Mouse (Mus musculus): Measurements from ENCODE around the gene Olfr1252. TPM values are rescaled to one million over a fixed set of nuclear protein-coding genes. Genes with fewer than 3 reads are reported as not detected.

Gene Olfr1252
- not detected in 2 replicates for polyA plus RNA-seq (2015; fragmentation: Nextera tagmentation; extraction: Ambion mirVana)

GRCm38 (mm10) chr2:89724912-89725311 is at the start of gene Olfr1252:
Olfr1252 (minus strand) TSS chr2:89725012.
- TF ChIP-seq CTCF (IDR thresholded peaks at IDR 0.05; ENCODE audit: low read depth): no peak

GRCm38 (mm10) chr2:89756990-89757389 is 32.2 kb upstream of the Olfr1252 start, which contains the start of gene Olfr1253:
Olfr1253 (minus strand) TSS chr2:89757090.
- DNase-seq (ENCODE audit: low spot score) (no peak), ATAC-seq (replicated peaks; ENCODE audit: low FRiP score, low read depth) (no peak)
- H3K27ac ChIP-seq: no peak within 1 kb of the TSS
- H3K9me3 ChIP-seq (replicated peaks; ENCODE audit: low read length): no peaks in the 10 kb centered on the region
- 94% methylated on average over 1 of the region's 1 CpGs for WGBS
- no peaks in the 10 kb centered on the region for H3K36me3 ChIP-seq (ENCODE audit: insufficient read depth, low read length)
- no peak within 1 kb of the TSS for H3K9ac ChIP-seq (ENCODE audit: low read depth, low read length)
- no peak within 1 kb of the TSS for H3K4me2 ChIP-seq (ENCODE audit: low read length)
- no peak within 1 kb of the TSS for H3K4me3 ChIP-seq (replicated peaks; ENCODE audit: low read depth, low read length)
- H3K4me1 ChIP-seq (replicated peaks; ENCODE audit: insufficient read depth, low read length): no peaks in the 10 kb centered on the region
- H3K27me3 ChIP-seq (ENCODE audit: insufficient read depth, low read length): no peaks in the 10 kb centered on the region
- TF ChIP-seq CTCF (IDR thresholded peaks at IDR 0.05; ENCODE audit: low read depth): no peak

More at GRCm38 (mm10) chr2:89724912-89725311, at the start of gene Olfr1252:
- Histone ChIP-seq H3K9ac (ENCODE audit: low read depth, low read length) (no peak within 1 kb of the TSS), H3K9me3 (replicated peaks; ENCODE audit: low read length) (no peaks in the 10 kb centered on the region), H3K27ac (no peak within 1 kb of the TSS), H3K27me3 (ENCODE audit: insufficient read depth, low read length) (no peaks in the 10 kb centered on the region), H3K36me3 (ENCODE audit: insufficient read depth, low read length) (no peaks in the 10 kb centered on the region), H3K4me2 (ENCODE audit: low read length) (no peak within 1 kb of the TSS), H3K4me3 (replicated peaks; ENCODE audit: low read depth, low read length) (no peak within 1 kb of the TSS), H3K4me1 (replicated peaks; ENCODE audit: insufficient read depth, low read length) (no peaks in the 10 kb centered on the region)
- 35% methylated on average over 1 of the region's 1 CpGs for WGBS
- ATAC-seq (replicated peaks; ENCODE audit: low FRiP score, low read depth) (no peak), DNase-seq (ENCODE audit: low spot score) (no peak)

- WGBS: 67% methylated on average over 6 of the region's 6 CpGs
- DNase-seq (ENCODE audit: low spot score) (no peak), ATAC-seq (replicated peaks; ENCODE audit: low FRiP score, low read depth) (no peak)
- Histone ChIP-seq H3K9me3 (replicated peaks; ENCODE audit: low read length) (no peaks in the 10 kb centered on the region), H3K27me3 (ENCODE audit: insufficient read depth, low read length) (no peaks in the 10 kb centered on the region), H3K4me2 (ENCODE audit: low read length) (no peak overlapping the region), H3K9ac (ENCODE audit: low read depth, low read length) (no peak overlapping the region), H3K36me3 (ENCODE audit: insufficient read depth, low read length) (no peaks in the 10 kb centered on the region), H3K4me3 (replicated peaks; ENCODE audit: low read depth, low read length) (no peak overlapping the region), H3K4me1 (replicated peaks; ENCODE audit: insufficient read depth, low read length) (no peaks in the 10 kb centered on the region), H3K27ac (no peak overlapping the region)
- no peak for TF ChIP-seq CTCF (IDR thresholded peaks at IDR 0.05; ENCODE audit: low read depth)
Observed at GRCm38 (mm10) chr2:89691980-89692379, 32.8 kb downstream of the Olfr1252 start.

GRCm38 (mm10) chr2:89671836-89672235 is 53.0 kb downstream of the Olfr1252 start, which contains the start of gene Olfr1251:
Olfr1251 (minus strand) TSS chr2:89671936.
- DNase-seq (ENCODE audit: low spot score) (no peak), ATAC-seq (replicated peaks; ENCODE audit: low FRiP score, low read depth) (no peak)
- no peak within 1 kb of the TSS for H3K4me2 ChIP-seq (ENCODE audit: low read length)
- no peaks in the 10 kb centered on the region for H3K9me3 ChIP-seq (replicated peaks; ENCODE audit: low read length)
- no peaks in the 10 kb centered on the region for H3K4me1 ChIP-seq (replicated peaks; ENCODE audit: insufficient read depth, low read length)
- no peak within 1 kb of the TSS for H3K4me3 ChIP-seq (replicated peaks; ENCODE audit: low read depth, low read length)
- H3K36me3 ChIP-seq (ENCODE audit: insufficient read depth, low read length): no peaks in the 10 kb centered on the region
- H3K27ac ChIP-seq: no peak within 1 kb of the TSS
- H3K9ac ChIP-seq (ENCODE audit: low read depth, low read length): no peak within 1 kb of the TSS
- no peak for TF ChIP-seq CTCF (IDR thresholded peaks at IDR 0.05; ENCODE audit: low read depth)
- no peaks in the 10 kb centered on the region for H3K27me3 ChIP-seq (ENCODE audit: insufficient read depth, low read length)

Other genes starting within 250 kb of the Olfr1252 start
- gene Olfr1241, start 237.9 kb downstream of the Olfr1252 start, polyA plus RNA-seq (2015; fragmentation: Nextera tagmentation; extraction: Ambion mirVana): not detected in 2 replicates
- not detected in 2 replicates for gene Olfr1242, start 226.7 kb downstream of the Olfr1252 start, polyA plus RNA-seq (2015; fragmentation: Nextera tagmentation; extraction: Ambion mirVana)
- not detected in 2 replicates for gene Olfr1243, start 193.5 kb downstream of the Olfr1252 start, polyA plus RNA-seq (2015; fragmentation: Nextera tagmentation; extraction: Ambion mirVana)
- not detected in 2 replicates for gene Olfr1245, start 146.6 kb downstream of the Olfr1252 start, polyA plus RNA-seq (2015; fragmentation: Nextera tagmentation; extraction: Ambion mirVana)
- gene Olfr1246, start 131.9 kb downstream of the Olfr1252 start, polyA plus RNA-seq (2015; fragmentation: Nextera tagmentation; extraction: Ambion mirVana): not detected in 2 replicates
- gene Olfr1247, start 110.9 kb downstream of the Olfr1252 start, polyA plus RNA-seq (2015; fragmentation: Nextera tagmentation; extraction: Ambion mirVana): not detected in 2 replicates
- not detected in 2 replicates for gene Olfr1248, start 106.8 kb downstream of the Olfr1252 start, polyA plus RNA-seq (2015; fragmentation: Nextera tagmentation; extraction: Ambion mirVana)
- not detected in 2 replicates for gene Olfr1249, start 90.0 kb downstream of the Olfr1252 start, polyA plus RNA-seq (2015; fragmentation: Nextera tagmentation; extraction: Ambion mirVana)
- not detected in 2 replicates for gene Olfr1250, start 63.5 kb downstream of the Olfr1252 start, polyA plus RNA-seq (2015; fragmentation: Nextera tagmentation; extraction: Ambion mirVana)
- not detected in 2 replicates for gene Olfr1251, start 53.1 kb downstream of the Olfr1252 start, polyA plus RNA-seq (2015; fragmentation: Nextera tagmentation; extraction: Ambion mirVana)
- not detected in 2 replicates for gene Olfr1253, start 32.1 kb upstream of the Olfr1252 start, polyA plus RNA-seq (2015; fragmentation: Nextera tagmentation; extraction: Ambion mirVana)
- not detected in 2 replicates for gene Olfr1254, start 68.6 kb upstream of the Olfr1252 start, polyA plus RNA-seq (2015; fragmentation: Nextera tagmentation; extraction: Ambion mirVana)
- not detected in 2 replicates for gene Olfr1255, start 87.0 kb upstream of the Olfr1252 start, polyA plus RNA-seq (2015; fragmentation: Nextera tagmentation; extraction: Ambion mirVana)
- not detected in 2 replicates for gene Olfr1256, start 116.5 kb upstream of the Olfr1252 start, polyA plus RNA-seq (2015; fragmentation: Nextera tagmentation; extraction: Ambion mirVana)
- not detected in 2 replicates for gene Olfr48, start 123.2 kb upstream of the Olfr1252 start, polyA plus RNA-seq (2015; fragmentation: Nextera tagmentation; extraction: Ambion mirVana)
- not detected in 2 replicates for gene Olfr1257, start 153.4 kb upstream of the Olfr1252 start, polyA plus RNA-seq (2015; fragmentation: Nextera tagmentation; extraction: Ambion mirVana)
- not detected in 2 replicates for gene Olfr1258, start 202.3 kb upstream of the Olfr1252 start, polyA plus RNA-seq (2015; fragmentation: Nextera tagmentation; extraction: Ambion mirVana)
- not detected in 2 replicates for gene Olfr1259, start 223.7 kb upstream of the Olfr1252 start, polyA plus RNA-seq (2015; fragmentation: Nextera tagmentation; extraction: Ambion mirVana)
- gene Olfr1260, start 249.3 kb upstream of the Olfr1252 start, polyA plus RNA-seq (2015; fragmentation: Nextera tagmentation; extraction: Ambion mirVana): not detected in 2 replicates